Mouse (Mus musculus) kidney, adult 9 months (tissue): ENCODE results near the gene Pygl.
A peak's percentile ranks its signal among the peaks of the same experiment; 100 is the strongest.

Source experiments
- DNase-seq: peaks from one replicate; pipeline ENCODE4 v3.0.0; 2022

Pygl gene

GRCm38 (mm10) chr12:70156222-70156621, 75.1 kb downstream of the Pygl start:
- DNase-seq = no peak

- DNase-seq = no peak
Measured at GRCm38 (mm10) chr12:70153842-70154241, 77.4 kb downstream of the Pygl start, which contains the start of gene Abhd12b. TSS of gene Abhd12b (plus strand) at chr12:70154142.

GRCm38 (mm10) chr12:70148631-70149265, 82.5 kb downstream of the Pygl start:
- no peak for DNase-seq

GRCm38 (mm10) chr12:70147986-70148630, 83.2 kb downstream of the Pygl start:
- no peak for DNase-seq

- no peak for DNase-seq
Measured at GRCm38 (mm10) chr12:70145586-70145985, 85.7 kb downstream of the Pygl start.

- peak; percentile 70 for DNase-seq
Measured at GRCm38 (mm10) chr12:70144637-70145448, 86.4 kb downstream of the Pygl start.

GRCm38 (mm10) chr12:70144106-70144587, 87.1 kb downstream of the Pygl start:
- peak; percentile 53 for DNase-seq

- DNase-seq = no peak
Measured at GRCm38 (mm10) chr12:70140993-70141576, 90.2 kb downstream of the Pygl start.
